Mouse (Mus musculus) lung, embryonic 15.5 days (tissue): Measurements from ENCODE around the gene Calcr. TPM values are rescaled to one million over a fixed set of nuclear protein-coding genes. Genes with fewer than 3 reads are reported as not detected.
"Not testable (repeated sequence)": the region's sequence is repeated elsewhere in the genome, so short reads cannot be mapped to it uniquely, and the experiment has no call there.

Experiments used
- ATAC-seq: fragments of 200-750 bp; cut with Nextera tagmentation; 2 replicates; pipeline ENCODE4 v1.8.0; 2017; ENCODE audit warnings: moderate number of reproducible peaks, borderline replicate concordance; ENCODE audit not compliant: low FRiP score, low TSS enrichment; ENCODE audit errors: extremely low read depth
- H3K27ac ChIP-seq: fragments of 300-500 bp; sonication (generic); 2 replicates; pipeline ENCODE4 v1.5.1; 2015; ENCODE audit warnings: moderate library complexity, mild to moderate bottlenecking, inconsistent platforms
- H3K27me3 ChIP-seq: fragments of 300-500 bp; sonication (generic); 2 replicates; pipeline ENCODE4 v1.6.1; 2015; ENCODE audit warnings: inconsistent platforms
- H3K36me3 ChIP-seq: fragments of 300-500 bp; sonication (generic); 2 replicates; pipeline ENCODE4 v1.6.1; 2015; ENCODE audit warnings: inconsistent platforms
- H3K4me1 ChIP-seq: fragments of 300-500 bp; sonication (generic); 2 replicates; pipeline ENCODE4 v1.6.1; 2015; ENCODE audit warnings: inconsistent platforms
- H3K4me2 ChIP-seq: fragments of 300-500 bp; sonication (generic); 2 replicates; pipeline ENCODE4 v1.6.1; 2015; ENCODE audit warnings: inconsistent platforms, mild to moderate bottlenecking, moderate library complexity
- H3K4me3 ChIP-seq: fragments of 300-500 bp; sonication (generic); 2 replicates; pipeline ENCODE4 v1.5.1; 2015; ENCODE audit warnings: mild to moderate bottlenecking, inconsistent platforms
- H3K9ac ChIP-seq: fragments of 300-500 bp; sonication (generic); 2 replicates; pipeline ENCODE4 v1.6.1; 2015; ENCODE audit warnings: inconsistent platforms
- H3K9me3 ChIP-seq: fragments of 300-500 bp; sonication (generic); 2 replicates; pipeline ENCODE4 v1.6.1; 2016; ENCODE audit warnings: inconsistent platforms
- WGBS: fragments of 180-500 bp; shearing (Covaris S2); methylation state at CpG from one replicate; pipeline ENCODE4 v1.1.7; 2015; 5-methylcytosine and 5-hydroxymethylcytosine counted together
- polyA plus RNA-seq: library from polyadenylated mRNA; unstranded; fragments of >200 nt; fragmentation: Nextera tagmentation; extraction: Ambion mirVana; gene quantifications from 2 replicates; pipeline ENCODE4 v1.2.1, GENCODE M21; 2015

Calcr gene
- polyA plus RNA-seq: 0.09 and 0.15 TPM in 2 replicates

DNA sequence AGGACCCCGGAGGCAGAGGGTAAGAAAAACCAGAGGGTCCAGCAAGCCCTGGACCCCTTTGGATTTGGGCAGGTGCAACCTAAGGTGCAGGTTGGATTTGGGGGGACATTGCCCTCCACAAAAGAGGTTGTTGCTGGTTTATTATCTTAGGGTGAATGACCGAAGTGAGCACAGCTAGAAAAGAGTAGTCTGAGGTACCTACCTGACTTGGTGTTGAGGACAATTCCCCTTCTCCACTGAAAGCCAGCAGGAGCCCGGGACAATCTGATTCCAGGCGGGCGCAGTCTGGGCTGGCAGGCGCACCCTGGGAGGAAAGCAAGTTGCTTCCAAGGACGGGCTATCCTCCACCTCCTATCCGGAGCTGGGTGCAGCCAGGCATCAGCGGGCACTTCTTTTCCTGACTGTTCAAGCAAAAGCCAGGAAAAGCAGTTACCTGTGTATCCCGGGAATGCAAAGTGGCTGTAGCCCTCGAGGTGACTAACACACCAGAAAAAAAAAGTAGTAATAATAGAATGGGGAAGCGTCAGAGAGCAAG lies at the start of gene Calcr:
Gene Calcr (minus strand): TSS at position 485 of the 535 bp plus-strand sequence.
- Histone ChIP-seq H3K4me2 (peak within 1 kb of the TSS; percentile 90), H3K4me3 (peak within 1 kb of the TSS; percentile 46), H3K27ac (no peak within 1 kb of the TSS), H3K36me3 (no peaks in the 10 kb centered on the region), H3K9me3 (no peaks in the 10 kb centered on the region), H3K4me1 (peaks cover 9% of the 10 kb centered on the region), H3K27me3 (peaks cover 44% of the 10 kb centered on the region), H3K9ac (no peak within 1 kb of the TSS)
- WGBS: 2% methylated on average over 12 of the region's 12 CpGs
- no peak for ATAC-seq

DNA sequence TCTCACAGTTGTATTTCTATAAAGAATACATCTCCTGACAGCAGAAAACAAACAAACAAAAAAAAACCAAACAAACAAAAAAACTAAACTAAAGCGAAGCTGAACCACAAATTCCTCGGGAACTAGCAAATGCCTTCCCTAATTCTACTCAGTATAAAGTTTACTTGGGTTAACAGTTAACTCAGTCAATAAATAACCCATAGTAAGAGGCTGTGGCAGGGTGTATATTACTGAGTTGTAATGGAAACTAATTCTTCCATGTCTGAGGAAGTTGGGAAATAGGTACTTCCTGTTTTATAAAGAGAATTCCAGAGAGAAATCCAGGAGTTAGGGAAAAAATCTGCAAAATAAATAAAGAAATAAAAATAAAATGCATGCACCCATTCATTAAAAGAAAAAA lies 3.0 kb upstream of the Calcr start:
- no peak for ATAC-seq
- 57% methylated on average over 2 of the region's 2 CpGs for WGBS

DNA sequence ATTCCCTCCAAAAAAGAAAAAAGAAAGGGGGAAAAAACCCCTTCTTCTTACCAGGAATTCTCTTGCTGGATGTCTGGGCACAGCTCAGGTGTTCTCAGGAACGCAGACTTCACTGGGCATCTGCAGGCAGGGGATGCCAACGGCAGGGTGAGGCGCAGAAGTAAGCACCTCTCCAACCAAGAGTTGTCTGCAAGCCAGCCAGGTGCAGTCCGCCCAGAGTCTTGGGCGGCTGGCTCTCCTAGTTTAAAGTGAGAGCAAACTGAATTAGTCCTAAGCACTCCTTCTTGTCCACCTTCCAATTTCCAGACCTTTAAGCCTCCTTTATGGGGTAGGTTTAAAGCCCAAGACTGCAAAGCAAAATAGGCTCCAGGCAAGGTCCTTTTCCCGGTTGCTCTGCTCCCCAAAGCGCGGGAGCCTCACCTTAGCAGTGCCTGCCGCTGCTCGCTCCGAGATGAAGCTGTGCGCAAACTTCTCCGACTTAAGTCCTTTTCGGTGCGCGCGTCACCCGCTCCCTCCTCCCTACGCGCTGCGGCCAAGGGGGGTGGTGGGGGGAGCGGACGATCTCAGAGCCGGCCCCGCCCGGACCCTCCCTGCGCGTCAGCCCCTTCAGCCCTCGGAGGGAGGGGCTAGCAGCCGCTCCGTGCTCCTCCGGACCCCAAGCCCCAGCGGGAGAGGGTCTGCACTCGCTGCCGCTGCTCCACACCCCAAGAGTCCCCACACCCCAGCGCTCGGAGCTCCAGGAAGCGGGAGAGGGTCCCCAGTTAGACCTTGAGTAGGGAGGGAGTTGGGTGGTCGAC lies 1.1 kb downstream of the Calcr start:
- no peaks in the 10 kb centered on the region for H3K9me3 ChIP-seq
- peaks cover 9% of the 10 kb centered on the region for H3K4me1 ChIP-seq
- H3K4me3 ChIP-seq: peak overlapping the region; percentile 46
- WGBS: under 1% methylated on average over 36 of the region's 39 CpGs
- H3K9ac ChIP-seq: no peak overlapping the region
- 0 out of 2 replicates have a peak, but pooled peaks have one; percentile 75 for ATAC-seq
- peak overlapping the region; percentile 90 for H3K4me2 ChIP-seq
- H3K27ac ChIP-seq: no peak overlapping the region
- H3K36me3 ChIP-seq: no peaks in the 10 kb centered on the region
- H3K27me3 ChIP-seq: peaks cover 44% of the 10 kb centered on the region

More for the DNA sequence above, 3.0 kb upstream of the Calcr start:
- Histone ChIP-seq H3K27ac (no peak overlapping the region), H3K36me3 (no peaks in the 10 kb centered on the region), H3K4me2 (no peak overlapping the region), H3K27me3 (peaks cover 41% of the 10 kb centered on the region), H3K4me3 (no peak overlapping the region), H3K4me1 (peaks cover 9% of the 10 kb centered on the region), H3K9me3 (no peaks in the 10 kb centered on the region), H3K9ac (no peak overlapping the region)

- WGBS: 61% methylated on average over 3 of the region's 3 CpGs
- Histone ChIP-seq H3K9me3 (no peaks in the 10 kb centered on the region), H3K9ac (no peak overlapping the region), H3K27me3 (no peaks in the 10 kb centered on the region), H3K27ac (no peak overlapping the region), H3K4me2 (no peak overlapping the region), H3K36me3 (no peaks in the 10 kb centered on the region), H3K4me1 (no peaks in the 10 kb centered on the region), H3K4me3 (no peak overlapping the region)
- ATAC-seq: no peak
These were observed 12.9 kb downstream of the Calcr start for GRCm38 (mm10) chr6:3751576-3751975.

DNA sequence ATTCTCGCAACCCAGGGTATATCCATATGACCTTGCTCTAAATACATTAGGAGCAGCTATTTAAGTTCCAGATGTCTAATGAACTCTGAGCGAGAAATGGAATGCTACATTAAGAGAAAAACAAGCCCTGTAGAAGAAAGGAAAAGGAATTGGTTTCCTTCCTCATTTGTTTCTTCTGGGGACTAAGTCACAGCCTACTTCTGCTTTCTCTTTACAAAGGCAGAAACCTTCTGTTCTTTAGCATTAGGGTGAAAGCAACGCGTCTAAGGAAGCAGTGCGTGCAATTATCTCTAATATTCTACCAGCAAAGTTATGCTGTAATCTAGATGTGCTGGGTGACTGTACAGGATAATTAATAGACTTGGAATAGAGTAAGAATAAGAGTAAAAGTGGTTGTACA lies 14.9 kb downstream of the Calcr start:
- no peak overlapping the region for H3K9ac ChIP-seq
- no peak overlapping the region for H3K4me3 ChIP-seq
- 77% methylated on average over 5 of the region's 5 CpGs for WGBS
- ATAC-seq: no peak
- no peaks in the 10 kb centered on the region for H3K4me1 ChIP-seq
- no peaks in the 10 kb centered on the region for H3K36me3 ChIP-seq
- H3K9me3 ChIP-seq: no peaks in the 10 kb centered on the region
- no peak overlapping the region for H3K27ac ChIP-seq
- no peak overlapping the region for H3K4me2 ChIP-seq
- H3K27me3 ChIP-seq: no peaks in the 10 kb centered on the region

- no peak overlapping the region for H3K27ac ChIP-seq
- ATAC-seq: no peak
- no peaks in the 10 kb centered on the region for H3K27me3 ChIP-seq
- 41% methylated on average over 2 of the region's 2 CpGs for WGBS
- H3K9me3 ChIP-seq: no peaks in the 10 kb centered on the region
- no peaks in the 10 kb centered on the region for H3K4me1 ChIP-seq
- no peak overlapping the region for H3K9ac ChIP-seq
- no peak overlapping the region for H3K4me2 ChIP-seq
- no peaks in the 10 kb centered on the region for H3K36me3 ChIP-seq
- no peak overlapping the region for H3K4me3 ChIP-seq
These were observed 19.0 kb downstream of the Calcr start for GRCm38 (mm10) chr6:3745546-3745945.

GRCm38 (mm10) chr6:3741996-3742713 lies 22.4 kb downstream of the Calcr start:
- no peak; the same call in 1 of the 2 replicates for ATAC-seq
- Histone ChIP-seq H3K4me3 (no peak overlapping the region), H3K4me1 (no peaks in the 10 kb centered on the region), H3K4me2 (no peak overlapping the region), H3K36me3 (no peaks in the 10 kb centered on the region), H3K9ac (no peak overlapping the region), H3K27ac (no peak overlapping the region), H3K27me3 (no peaks in the 10 kb centered on the region), H3K9me3 (no peaks in the 10 kb centered on the region)
- WGBS: 44% methylated on average over 7 of the region's 7 CpGs

- Histone ChIP-seq H3K4me1 (no peaks in the 10 kb centered on the region), H3K9ac (no peak overlapping the region), H3K36me3 (no peaks in the 10 kb centered on the region), H3K9me3 (no peaks in the 10 kb centered on the region), H3K27me3 (no peaks in the 10 kb centered on the region), H3K4me3 (no peak overlapping the region), H3K27ac (no peak overlapping the region), H3K4me2 (no peak overlapping the region)
- WGBS: 44% methylated on average over 11 of the region's 11 CpGs
- ATAC-seq: no peak
These were observed 23.2 kb downstream of the Calcr start for GRCm38 (mm10) chr6:3741296-3741695.

- ATAC-seq: no peak
- no peaks in the 10 kb centered on the region for H3K36me3 ChIP-seq
- H3K4me2 ChIP-seq: no peak overlapping the region
- no peak overlapping the region for H3K27ac ChIP-seq
- no peaks in the 10 kb centered on the region for H3K9me3 ChIP-seq
- H3K4me3 ChIP-seq: no peak overlapping the region
- H3K9ac ChIP-seq: no peak overlapping the region
- no peaks in the 10 kb centered on the region for H3K27me3 ChIP-seq
- WGBS: 59% methylated on average over 4 of the region's 4 CpGs
- H3K4me1 ChIP-seq: no peaks in the 10 kb centered on the region
These were observed 34.2 kb downstream of the Calcr start for GRCm38 (mm10) chr6:3730246-3730867.

DNA sequence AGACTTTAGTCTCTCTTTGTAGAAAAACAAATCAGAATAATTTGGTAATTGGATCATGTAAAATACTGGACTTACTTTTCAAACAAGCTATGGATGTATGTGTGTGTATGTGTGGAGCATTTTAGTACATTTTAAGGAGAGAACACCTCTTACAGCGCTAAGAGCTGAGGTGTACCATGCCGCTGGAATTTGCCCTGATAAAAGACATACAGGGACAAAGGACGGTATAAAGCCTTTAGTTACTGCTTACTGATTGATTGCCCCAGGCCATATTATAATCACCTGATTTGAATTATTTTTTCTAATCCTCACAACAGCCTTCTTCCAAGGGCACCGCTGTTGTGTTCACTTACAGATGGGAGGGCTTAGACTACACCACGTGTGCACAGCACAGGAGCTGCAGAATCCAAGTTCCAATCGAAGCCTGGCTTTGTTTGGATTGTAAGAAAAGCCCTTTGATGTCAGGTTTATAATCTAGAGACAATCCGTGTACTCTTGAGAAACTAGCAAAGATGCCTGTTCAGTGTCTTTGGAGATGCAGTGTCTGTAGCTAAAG lies 76.3 kb downstream of the Calcr start:
- no peak for ATAC-seq
- Histone ChIP-seq H3K4me1 (no peaks in the 10 kb centered on the region), H3K27ac (no peak overlapping the region), H3K36me3 (no peaks in the 10 kb centered on the region), H3K9me3 (no peaks in the 10 kb centered on the region), H3K9ac (no peak overlapping the region), H3K4me3 (no peak overlapping the region), H3K27me3 (no peaks in the 10 kb centered on the region), H3K4me2 (no peak overlapping the region)
- 63% methylated on average over 7 of the region's 7 CpGs for WGBS

DNA sequence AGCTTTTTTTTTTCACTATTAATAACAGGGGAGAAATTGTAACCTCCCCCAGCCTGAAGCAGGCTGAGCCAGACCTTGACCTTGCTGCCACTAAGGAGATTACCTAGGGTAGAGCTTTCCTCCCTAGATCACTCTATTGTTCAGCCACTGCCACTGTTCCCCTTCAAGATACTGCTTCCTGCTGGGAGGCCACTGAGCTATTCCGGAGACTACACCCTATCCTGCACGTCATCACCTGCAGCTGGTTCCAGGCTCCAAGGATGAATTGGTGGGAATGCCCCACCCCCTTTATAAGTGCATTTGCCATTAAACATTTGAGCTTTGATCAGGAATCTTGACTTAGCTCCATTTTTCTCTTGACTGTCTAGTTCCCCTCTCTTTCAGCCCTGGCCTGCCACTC lies 86.2 kb downstream of the Calcr start:
- not testable (repeated sequence) for ATAC-seq, H3K4me1 ChIP-seq, H3K9me3 ChIP-seq, H3K27me3 ChIP-seq, H3K27ac ChIP-seq, H3K9ac ChIP-seq, H3K4me2 ChIP-seq, H3K4me3 ChIP-seq, H3K36me3 ChIP-seq
- WGBS: 36% methylated on average over 2 of the region's 2 CpGs
